Mouse (Mus musculus) thymus, postnatal 0 days (tissue): ENCODE data around the gene Nr6a1. TPM values are rescaled to one million over a fixed set of nuclear protein-coding genes. Genes with fewer than 3 reads are reported as not detected.

Source experiments
- DNase-seq: peaks from one replicate; pipeline ENCODE4 v3.0.0-alpha.2; 2015; ENCODE audit warnings: low spot score
- microRNA-seq: library from miRNA; unstranded; fragments of <30 nt; microRNA quantifications from one replicate; pipeline ENCODE4, GENCODE M21; 2016; ENCODE audit warnings: borderline number of aligned reads
- polyA plus RNA-seq: library from polyadenylated mRNA; unstranded; fragments of >200 nt; fragmentation: Nextera tagmentation; extraction: Ambion mirVana; gene quantifications from 2 replicates; pipeline ENCODE4 v1.2.1, GENCODE M21; 2015

Nr6a1 gene
- polyA plus RNA-seq, 1 experiment from 2014 or later, result 0.42 TPM

GRCm38 (mm10) chr2:38682209-38682608 is 245.3 kb downstream of the Nr6a1 start:
- DNase-seq, result no peak

- DNase-seq, result no peak
Observed at GRCm38 (mm10) chr2:38678947-38679346, 248.5 kb downstream of the Nr6a1 start.

- no peak for DNase-seq
Observed at GRCm38 (mm10) chr2:38675366-38675969, 252.0 kb downstream of the Nr6a1 start.

Small RNAs within 50 kb of the gene (microRNA-seq; reads per million reads assigned to microRNA genes)
- 147 reads per million, percentile 50 among the genes with 10 or more reads in this experiment for gene Mir181a-2
- 12,787 reads per million, percentile 94 among the genes with 10 or more reads in this experiment for gene Mir181b-2

Other genes starting within 250 kb of the Nr6a1 start
- gene Nr5a1, start 213.1 kb downstream of the Nr6a1 start, polyA plus RNA-seq, result 0.04 TPM in 1 of 2 replicates, not detected in the other
- gene Olfml2a, start 4.3 kb upstream of the Nr6a1 start, polyA plus RNA-seq, result 4.7 and 6.9 TPM in 2 replicates
- gene Wdr38, start 69.8 kb upstream of the Nr6a1 start, polyA plus RNA-seq, result 2.6 and 3.0 TPM in 2 replicates
- gene Arpc5l, start 77.7 kb upstream of the Nr6a1 start, polyA plus RNA-seq, result 185 and 199 TPM in 2 replicates
- gene Rpl35, start 77.9 kb upstream of the Nr6a1 start, polyA plus RNA-seq, result 1,431 and 1,509 TPM in 2 replicates
- gene Golga1, start 137.9 kb upstream of the Nr6a1 start, polyA plus RNA-seq, result 27.5 and 30.2 TPM in 2 replicates